Mouse (Mus musculus): ENCODE results near the gene Hist1h4f. TPM values are rescaled to one million over a fixed set of nuclear protein-coding genes. Genes with fewer than 3 reads are reported as not detected.

Hist1h4f gene
- total and polyA plus RNA-seq, 3 experiments = 0.88 to 19.6 (median 14.7) TPM

- Histone ChIP-seq H3K36me3 (ENCODE audit: control insufficient read depth, insufficient read depth, low read length) (no peaks in the 10 kb centered on the region; the same call in 1 of the 2 replicates), H3K79me2 (replicated peaks; ENCODE audit: control insufficient read depth, insufficient read depth, low read length) (no peaks in the 10 kb centered on the region), H3K27ac (peak overlapping the region; percentile 79), H3K4me1 (ENCODE audit: control insufficient read depth, insufficient read depth, low read length) (peaks cover 2% of the 10 kb centered on the region), H3K9ac (ENCODE audit: low read depth, low read length) (peak overlapping the region; percentile 73), H3K27me3 (ENCODE audit: control insufficient read depth, insufficient read depth, low read length) (no peaks in the 10 kb centered on the region), H3K4me3 (peak overlapping the region; percentile 65)
- peak; percentile 62 to 73 for DNase-seq
- intact Hi-C loops (cut with DNase I) = no loop called here
- under 1% methylated on average over 18 of the region's 18 CpGs for WGBS
- TF ChIP-seq CTCF (IDR thresholded peaks at IDR 0.05) (no peak), POLR2A (IDR thresholded peaks at IDR 0.05; ENCODE audit: insufficient read depth, low read depth, low read length) (peak; percentile 80)
Observed at GRCm38 (mm10) chr13:23555839-23556416, 4.5 kb upstream of the Hist1h4f start.

GRCm38 (mm10) chr13:23554925-23555838 lies 3.7 kb upstream of the Hist1h4f start:
- peaks cover 2% of the 10 kb centered on the region for H3K4me1 ChIP-seq (ENCODE audit: control insufficient read depth, insufficient read depth, low read length)
- DNase-seq = peak; percentile 69 to 83
- no peaks in the 10 kb centered on the region for H3K27me3 ChIP-seq (ENCODE audit: control insufficient read depth, insufficient read depth, low read length)
- H3K36me3 ChIP-seq (ENCODE audit: control insufficient read depth, insufficient read depth, low read length) = no peaks in the 10 kb centered on the region; the same call in 1 of the 2 replicates
- under 1% methylated on average over 54 of the region's 54 CpGs for WGBS
- intact Hi-C loops (cut with DNase I) = no loop called here
- TF ChIP-seq CTCF (IDR thresholded peaks at IDR 0.05) (no peak), POLR2A (IDR thresholded peaks at IDR 0.05; ENCODE audit: insufficient read depth, low read depth, low read length) (peak; percentile 94), EP300 (IDR thresholded peaks at IDR 0.05; ENCODE audit: insufficient read depth, low read depth, low read length) (0 out of 2 replicates have a peak, but pooled peaks have one; percentile 50)
- peak overlapping the region; percentile 73 for H3K9ac ChIP-seq (ENCODE audit: low read depth, low read length)
- peak overlapping the region; percentile 79 for H3K27ac ChIP-seq
- H3K79me2 ChIP-seq (replicated peaks; ENCODE audit: control insufficient read depth, insufficient read depth, low read length) = no peaks in the 10 kb centered on the region
- H3K4me3 ChIP-seq = peak overlapping the region; percentile 65

DNA sequence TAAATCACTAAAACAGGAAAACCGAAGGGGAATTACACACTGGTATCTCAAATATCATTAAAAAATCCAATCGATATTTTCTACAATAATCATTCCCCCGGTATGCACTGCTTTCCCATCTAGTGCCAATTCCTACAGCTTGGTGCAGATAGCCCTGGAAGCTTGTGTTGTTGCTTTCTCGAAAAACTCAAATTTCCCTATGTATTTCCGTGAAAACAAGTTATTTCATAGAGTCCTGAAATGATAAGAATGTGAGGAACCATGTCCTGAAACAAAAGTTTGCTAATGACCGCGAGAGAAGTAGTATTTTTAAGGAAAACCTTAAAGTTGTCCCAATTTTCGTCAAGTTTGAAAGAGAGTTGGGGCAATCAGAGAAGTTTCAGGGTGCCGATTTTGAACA lies 2.9 kb upstream of the Hist1h4f start:
- no peaks in the 10 kb centered on the region; the same call in 1 of the 2 replicates for H3K36me3 ChIP-seq (ENCODE audit: control insufficient read depth, insufficient read depth, low read length)
- H3K27me3 ChIP-seq (ENCODE audit: control insufficient read depth, insufficient read depth, low read length) = no peaks in the 10 kb centered on the region
- no peaks in the 10 kb centered on the region for H3K79me2 ChIP-seq (replicated peaks; ENCODE audit: control insufficient read depth, insufficient read depth, low read length)
- 15% methylated on average over 9 of the region's 9 CpGs for WGBS
- peak overlapping the region; percentile 65 for H3K4me3 ChIP-seq
- H3K27ac ChIP-seq = peak overlapping the region; percentile 79
- intact Hi-C loops (cut with DNase I) = no loop called here
- peak overlapping the region; percentile 41; the same call in 1 of the 2 replicates for H3K9ac ChIP-seq (ENCODE audit: low read depth, low read length)
- TF ChIP-seq POLR2A (IDR thresholded peaks at IDR 0.05; ENCODE audit: insufficient read depth, low read depth, low read length) = no peak
- no peak for DNase-seq
- H3K4me1 ChIP-seq (ENCODE audit: control insufficient read depth, insufficient read depth, low read length) = peaks cover 2% of the 10 kb centered on the region

DNA sequence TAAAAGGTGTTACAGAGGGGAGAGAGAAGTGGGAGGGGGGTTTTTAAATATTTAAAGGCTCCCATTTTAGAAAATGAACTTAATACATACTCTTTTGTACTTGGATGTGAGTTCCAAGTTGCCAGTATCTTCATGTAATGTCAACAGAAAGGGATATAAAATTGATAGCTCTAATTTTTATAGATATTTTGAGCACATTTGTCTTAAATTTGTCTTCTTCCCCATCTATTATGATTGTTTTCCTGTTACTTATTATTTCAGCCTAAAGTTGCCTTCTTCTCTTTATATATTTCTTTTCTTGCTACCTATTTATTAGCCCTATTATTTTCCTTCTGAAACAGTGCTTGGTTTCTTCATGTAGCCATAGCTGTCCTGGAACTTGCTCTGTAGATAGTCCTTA lies 1.5 kb upstream of the Hist1h4f start, which contains the start of gene Hist1h1d:
Hist1h1d (plus strand) TSS at position 301 of the 400 bp plus-strand sequence.
- TF ChIP-seq POLR2A (IDR thresholded peaks at IDR 0.05; ENCODE audit: insufficient read depth, low read depth, low read length) (no peak), EP300 (IDR thresholded peaks at IDR 0.05; ENCODE audit: insufficient read depth, low read depth, low read length) (no peak), CTCF (IDR thresholded peaks at IDR 0.05) (no peak)
- Histone ChIP-seq H3K27ac (no peak within 1 kb of the TSS), H3K4me1 (ENCODE audit: control insufficient read depth, insufficient read depth, low read length) (peaks cover 2% of the 10 kb centered on the region)

DNA sequence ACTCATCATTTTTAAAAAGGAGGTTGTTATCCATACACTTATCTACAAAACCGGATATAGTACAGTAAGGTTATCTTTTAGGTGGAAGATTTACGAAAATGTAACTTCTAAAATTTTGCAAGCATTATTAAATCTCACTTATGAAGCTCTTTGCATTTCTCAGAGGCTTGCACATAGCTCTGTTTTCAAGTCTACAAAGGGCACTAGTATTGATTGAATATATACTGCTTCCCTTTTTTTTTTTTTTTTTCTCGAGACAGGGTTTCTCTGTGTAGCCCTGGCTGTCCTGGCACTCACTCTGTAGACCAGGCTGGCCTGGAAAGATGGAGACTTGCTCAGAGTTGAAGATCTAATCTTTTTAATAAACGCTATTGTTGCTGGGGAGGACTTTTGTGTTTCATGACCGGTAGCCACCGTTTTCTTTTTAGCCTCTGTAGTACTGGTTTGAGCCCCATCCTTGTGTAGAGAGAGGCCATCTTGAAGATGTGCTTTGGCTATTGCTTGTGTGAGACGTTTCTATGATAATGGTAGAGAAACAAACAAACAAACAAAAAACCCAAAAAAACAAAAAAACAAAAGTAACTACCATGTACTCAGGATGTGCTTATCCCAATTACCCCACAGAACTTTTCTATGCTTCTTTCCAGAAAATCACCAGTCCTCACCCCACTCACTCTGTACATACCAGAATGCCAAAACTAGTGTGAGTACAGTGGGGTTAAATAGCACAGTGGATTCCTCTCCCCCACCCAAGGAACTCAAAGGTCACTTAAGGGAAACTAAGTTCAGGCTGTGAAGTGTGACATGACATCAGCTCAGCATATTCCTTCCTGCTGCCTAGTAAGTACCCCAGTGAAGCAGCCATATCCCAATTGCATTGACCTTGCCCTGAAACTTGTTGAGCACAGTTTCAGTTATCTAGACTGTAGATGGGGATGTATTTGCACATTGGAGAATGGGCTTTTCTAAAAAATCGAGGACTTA lies 775 bp upstream of the Hist1h4f start:
- Histone ChIP-seq H3K79me2 (replicated peaks; ENCODE audit: control insufficient read depth, insufficient read depth, low read length) (no peaks in the 10 kb centered on the region), H3K36me3 (ENCODE audit: control insufficient read depth, insufficient read depth, low read length) (no peaks in the 10 kb centered on the region; the same call in 1 of the 2 replicates), H3K4me1 (ENCODE audit: control insufficient read depth, insufficient read depth, low read length) (peaks cover 2% of the 10 kb centered on the region), H3K27ac (peak overlapping the region; percentile 64), H3K4me3 (peak overlapping the region; percentile 49), H3K9ac (ENCODE audit: low read depth, low read length) (no peak overlapping the region), H3K27me3 (ENCODE audit: control insufficient read depth, insufficient read depth, low read length) (no peaks in the 10 kb centered on the region)
- no peak for DNase-seq
- WGBS = 43% methylated on average over 8 of the region's 8 CpGs
- intact Hi-C loops (cut with DNase I) = no loop called here
- TF ChIP-seq CTCF (IDR thresholded peaks at IDR 0.05) (no peak), POLR2A (IDR thresholded peaks at IDR 0.05; ENCODE audit: insufficient read depth, low read depth, low read length) (no peak), EP300 (IDR thresholded peaks at IDR 0.05; ENCODE audit: insufficient read depth, low read depth, low read length) (no peak)

More for the DNA sequence above, 1.5 kb upstream of the Hist1h4f start, which contains the start of gene Hist1h1d:
- Histone ChIP-seq H3K79me2 (replicated peaks; ENCODE audit: control insufficient read depth, insufficient read depth, low read length) (no peaks in the 10 kb centered on the region), H3K9ac (ENCODE audit: low read depth, low read length) (no peak within 1 kb of the TSS), H3K36me3 (ENCODE audit: control insufficient read depth, insufficient read depth, low read length) (no peaks in the 10 kb centered on the region; the same call in 1 of the 2 replicates), H3K27me3 (ENCODE audit: control insufficient read depth, insufficient read depth, low read length) (no peaks in the 10 kb centered on the region), H3K4me3 (no peak within 1 kb of the TSS)
- DNase-seq = no peak
- intact Hi-C loops (cut with DNase I) = no loop called here

Measured in heart, adult 2 months (tissue).